Mouse (Mus musculus) thymus, postnatal 25 days (tissue): ENCODE measurements around the gene Cd300ld5.
"Not testable (repeated sequence)": the region's sequence is repeated elsewhere in the genome, so short reads cannot be mapped to it uniquely, and the experiment has no call there.

Source experiments
- DNase-seq: peaks from one replicate; pipeline ENCODE4 v3.0.0; 2022

Cd300ld5 gene

GRCm38 (mm10) chr11:115026912-115027311 is 10.7 kb downstream of the Cd300ld5 start, which contains the start of gene Cd300ld4:
Cd300ld4 (minus strand) TSS chr11:115027012.
- DNase-seq = not testable (repeated sequence)

GRCm38 (mm10) chr11:115016093-115016492 is 21.5 kb downstream of the Cd300ld5 start, which contains the start of gene Cd300ld2:
Cd300ld2 (minus strand) TSS chr11:115016193.
- DNase-seq = not testable (repeated sequence)

- no peak for DNase-seq
These were observed 33.5 kb downstream of the Cd300ld5 start for GRCm38 (mm10) chr11:115004070-115004469.

GRCm38 (mm10) chr11:115001474-115002040 is 36.0 kb downstream of the Cd300ld5 start, which contains the start of gene Cd300c2:
Cd300c2 (minus strand) TSS chr11:115001880.
- no peak for DNase-seq

- DNase-seq = no peak
These were observed 47.8 kb downstream of the Cd300ld5 start, which contains the start of gene Cd300ld for GRCm38 (mm10) chr11:114989793-114990192. Cd300ld (minus strand) TSS chr11:114989922.

GRCm38 (mm10) chr11:114981866-114982265 is 55.7 kb downstream of the Cd300ld5 start:
- DNase-seq = no peak
